8 mouse cellular contexts compared by ENCODE assay signal in the genomic region with DNA sequence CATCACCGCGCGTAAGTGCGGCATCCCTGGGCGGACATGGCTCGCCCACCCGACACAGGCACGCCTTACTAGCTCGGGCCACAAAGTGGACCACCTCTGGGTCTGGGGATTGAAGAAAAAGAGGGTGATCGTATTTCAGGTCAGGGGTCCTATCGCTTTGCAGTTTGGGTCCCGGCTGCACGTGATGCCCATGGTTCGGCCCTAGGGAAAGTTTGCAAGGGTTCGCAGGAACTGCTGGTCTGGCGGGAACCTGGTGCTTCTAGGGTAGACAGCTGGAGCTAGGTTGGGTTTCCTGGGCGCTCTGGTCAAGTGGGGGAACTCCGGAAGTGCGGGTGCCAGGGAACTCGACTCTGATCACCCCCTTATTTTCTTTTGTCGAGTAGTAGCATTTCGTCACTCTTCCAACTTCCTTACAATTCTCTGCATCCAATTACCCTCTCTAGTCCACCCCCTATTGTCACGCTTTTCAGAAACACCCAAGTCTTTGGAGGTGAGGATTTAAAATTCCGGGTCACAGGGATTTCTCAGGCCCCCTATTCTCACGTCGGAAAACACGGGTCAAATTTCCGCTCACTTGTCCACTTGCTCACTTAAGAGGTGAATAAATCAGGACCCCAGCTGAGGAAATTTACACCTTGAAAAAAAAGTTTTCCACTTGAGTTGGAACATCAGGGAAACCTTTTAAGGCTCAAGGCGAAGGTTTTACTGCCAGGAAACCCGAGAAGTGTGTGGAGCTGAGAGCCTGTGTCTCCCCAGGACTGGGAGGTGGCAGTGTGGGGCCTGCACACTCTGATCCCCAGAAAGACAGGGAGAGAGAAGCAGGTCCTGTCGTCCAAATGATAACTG. TPM values are rescaled to one million over a fixed set of nuclear protein-coding genes. Genes with fewer than 3 reads are reported as not detected.
DNase-seq lines count a peak whose midpoint lies in the region; ATAC-seq and TF ChIP-seq lines count a peak whose summit lies in the region.

No protein-coding gene starts in this region.

- peak; percentile 44 for ATAC-seq in kidney, embryonic 15.5 days (replicated peaks; ENCODE audit: low FRiP score)
- ATAC-seq in intestine, embryonic 14.5 days (replicated peaks; ENCODE audit: low FRiP score, low TSS enrichment, low read depth): peak; percentile 56; the same call in 1 of the 2 replicates
- no peak for ATAC-seq in midbrain, postnatal 0 days (ENCODE audit: low FRiP score)

- no peaks in the 10 kb centered on the region for H3K9me3 ChIP-seq in kidney, embryonic 15.5 days (replicated peaks)
- no peaks in the 10 kb centered on the region for H3K9me3 ChIP-seq in embryonic facial prominence, embryonic 10.5 days
- no peaks in the 10 kb centered on the region for H3K9me3 ChIP-seq in intestine, embryonic 14.5 days (ENCODE audit: control insufficient read depth, low read length)
- H3K9me3 ChIP-seq in midbrain, postnatal 0 days (ENCODE audit: low read length): no peaks in the 10 kb centered on the region

- peak overlapping the region; percentile 67 for H3K9ac ChIP-seq in kidney, embryonic 15.5 days
- H3K9ac ChIP-seq in intestine, embryonic 14.5 days (ENCODE audit: low read length): peak overlapping the region; percentile 50
- peak overlapping the region; percentile 33; the same call in 1 of the 2 replicates for H3K9ac ChIP-seq in midbrain, postnatal 0 days (replicated peaks; ENCODE audit: low read length, poor library complexity, severe bottlenecking)

- peak overlapping the region; percentile 66 for H3K4me3 ChIP-seq in kidney, embryonic 15.5 days (replicated peaks)
- peak overlapping the region; percentile 67 for H3K4me3 ChIP-seq in embryonic facial prominence, embryonic 10.5 days
- H3K4me3 ChIP-seq in intestine, embryonic 14.5 days (ENCODE audit: low read depth, low read length): peak overlapping the region; percentile 55
- H3K4me3 ChIP-seq in midbrain, postnatal 0 days (ENCODE audit: low read depth, low read length): peak overlapping the region; percentile 38

- H3K27me3 ChIP-seq in kidney, embryonic 15.5 days: peaks cover 47% of the 10 kb centered on the region
- H3K27me3 ChIP-seq in embryonic facial prominence, embryonic 10.5 days (replicated peaks; ENCODE audit: low read depth, poor library complexity, severe bottlenecking): peaks cover 86% of the 10 kb centered on the region
- H3K27me3 ChIP-seq in intestine, embryonic 14.5 days (replicated peaks; ENCODE audit: control insufficient read depth, insufficient read depth, low read length): peaks cover 60% of the 10 kb centered on the region
- peaks cover 54% of the 10 kb centered on the region for H3K27me3 ChIP-seq in midbrain, postnatal 0 days (ENCODE audit: insufficient read depth, low read length)

- H3K36me3 ChIP-seq in kidney, embryonic 15.5 days: peaks cover 16% of the 10 kb centered on the region; the same call in 1 of the 2 replicates
- no peaks in the 10 kb centered on the region for H3K36me3 ChIP-seq in embryonic facial prominence, embryonic 10.5 days (replicated peaks)
- H3K36me3 ChIP-seq in intestine, embryonic 14.5 days (ENCODE audit: control insufficient read depth, insufficient read depth, low read length): no peaks in the 10 kb centered on the region
- H3K36me3 ChIP-seq in midbrain, postnatal 0 days (ENCODE audit: insufficient read depth, low read length): no peaks in the 10 kb centered on the region

- H3K4me1 ChIP-seq in kidney, embryonic 15.5 days: peaks cover 51% of the 10 kb centered on the region
- peaks cover 34% of the 10 kb centered on the region for H3K4me1 ChIP-seq in embryonic facial prominence, embryonic 10.5 days
- peaks cover 9% of the 10 kb centered on the region; the same call in 1 of the 2 replicates for H3K4me1 ChIP-seq in intestine, embryonic 14.5 days (replicated peaks; ENCODE audit: control insufficient read depth, insufficient read depth, low read length)
- H3K4me1 ChIP-seq in midbrain, postnatal 0 days (ENCODE audit: insufficient read depth, low read length): peaks cover 4% of the 10 kb centered on the region; the same call in 1 of the 2 replicates

- peak overlapping the region; percentile 95 for H3K27ac ChIP-seq in kidney, embryonic 15.5 days
- H3K27ac ChIP-seq in embryonic facial prominence, embryonic 10.5 days (replicated peaks): peak overlapping the region; percentile 80; the same call in 1 of the 2 replicates
- no peak overlapping the region for H3K27ac ChIP-seq in intestine, embryonic 14.5 days (ENCODE audit: low read depth)
- no peak overlapping the region for H3K27ac ChIP-seq in midbrain, postnatal 0 days (ENCODE audit: low read depth, low read length)

- WGBS in kidney, embryonic 15.5 days: 3% methylated on average over 31 of the region's 31 CpGs
- WGBS in embryonic facial prominence, embryonic 10.5 days: 2% methylated on average over 31 of the region's 31 CpGs
- 5% methylated on average over 31 of the region's 31 CpGs for WGBS in intestine, embryonic 14.5 days
- WGBS in midbrain, postnatal 0 days: 4% methylated on average over 31 of the region's 31 CpGs

- TF ChIP-seq CTCF in midbrain, postnatal 0 days (IDR thresholded peaks at IDR 0.05): no peak

- DNase-seq in kidney, postnatal 25 days: no peak
- peak; percentile 25 for DNase-seq in embryonic facial prominence, embryonic 10.5 days (ENCODE audit: low spot score)
- DNase-seq in intestine, embryonic 14.5 days (ENCODE audit: low spot score): no peak
- DNase-seq in midbrain, postnatal 0 days (ENCODE audit: low spot score): no peak
- DNase-seq in right cerebral cortex, adult 18-20 months: no peak
- DNase-seq in layer of hippocampus, postnatal 36 days: no peak
- no peak for DNase-seq in urinary bladder, adult 2 months (ENCODE audit: low spot score)

- H3K4me2 ChIP-seq in kidney, embryonic 15.5 days: peak overlapping the region; percentile 89
- H3K4me2 ChIP-seq in intestine, embryonic 14.5 days (ENCODE audit: low read length): peak overlapping the region; percentile 97
- peak overlapping the region; percentile 62 for H3K4me2 ChIP-seq in midbrain, postnatal 0 days (ENCODE audit: low read depth, low read length, poor library complexity, severe bottlenecking)

RNA-seq across cellular contexts. Expression of gene Shisa3, which starts 1.2 kb away (rescaled TPM):
- polyA plus RNA-seq in kidney, embryonic 15.5 days (2015; fragmentation: Nextera tagmentation; extraction: Ambion mirVana): 116 and 119 TPM in 2 replicates
- polyA plus RNA-seq in embryonic facial prominence, embryonic 10.5 days (2016; fragmentation: Nextera tagmentation; extraction: Ambion mirVana): 3.5 and 6.7 TPM in 2 replicates
- polyA plus RNA-seq in intestine, embryonic 14.5 days (2014; fragmentation: Nextera tagmentation; extraction: Ambion mirVana): 15.2 and 17.1 TPM in 2 replicates
- total RNA-seq in midbrain, postnatal 0 days (2014; rRNA removed): 27.1 and 28.0 TPM in 2 replicates
- 9.4 and 9.8 TPM in 2 replicates for polyA plus RNA-seq in midbrain, postnatal 0 days (2015; fragmentation: Nextera tagmentation; extraction: Ambion mirVana)
- total RNA-seq in layer of hippocampus, postnatal 36 days (2021): under 1 TPM; 0.38 to 0.47 TPM
- 0.37 and 0.78 TPM in 2 replicates for polyA plus RNA-seq in urinary bladder, adult 2 months (2012; rRNA removed)

Comparison
In these comparisons a context has a peak if more than half of its experiments do, and no peak if none do; other contexts are left out.
1. H3K27ac ChIP-seq: peak in kidney, embryonic 15.5 days (single experiment) and embryonic facial prominence, embryonic 10.5 days (single experiment); none in intestine, embryonic 14.5 days (single experiment) and midbrain, postnatal 0 days (single experiment).
2. Peak in every context shown above with its lines, with median percentiles within 50 percentile points of each other: H3K4me2 ChIP-seq, H3K4me3 ChIP-seq and H3K9ac ChIP-seq.